Mouse (Mus musculus) spleen, postnatal 4 days (tissue): ENCODE data around the gene Tmco1.
A peak's percentile ranks its signal among the peaks of the same experiment; 100 is the strongest.

Source experiments
- DNase-seq, 2 experiments: peaks; one replicate each; pipeline ENCODE4 v3.0.0; 2022; ENCODE audit warnings: low spot score in 2 of 2

Tmco1 gene

DNA sequence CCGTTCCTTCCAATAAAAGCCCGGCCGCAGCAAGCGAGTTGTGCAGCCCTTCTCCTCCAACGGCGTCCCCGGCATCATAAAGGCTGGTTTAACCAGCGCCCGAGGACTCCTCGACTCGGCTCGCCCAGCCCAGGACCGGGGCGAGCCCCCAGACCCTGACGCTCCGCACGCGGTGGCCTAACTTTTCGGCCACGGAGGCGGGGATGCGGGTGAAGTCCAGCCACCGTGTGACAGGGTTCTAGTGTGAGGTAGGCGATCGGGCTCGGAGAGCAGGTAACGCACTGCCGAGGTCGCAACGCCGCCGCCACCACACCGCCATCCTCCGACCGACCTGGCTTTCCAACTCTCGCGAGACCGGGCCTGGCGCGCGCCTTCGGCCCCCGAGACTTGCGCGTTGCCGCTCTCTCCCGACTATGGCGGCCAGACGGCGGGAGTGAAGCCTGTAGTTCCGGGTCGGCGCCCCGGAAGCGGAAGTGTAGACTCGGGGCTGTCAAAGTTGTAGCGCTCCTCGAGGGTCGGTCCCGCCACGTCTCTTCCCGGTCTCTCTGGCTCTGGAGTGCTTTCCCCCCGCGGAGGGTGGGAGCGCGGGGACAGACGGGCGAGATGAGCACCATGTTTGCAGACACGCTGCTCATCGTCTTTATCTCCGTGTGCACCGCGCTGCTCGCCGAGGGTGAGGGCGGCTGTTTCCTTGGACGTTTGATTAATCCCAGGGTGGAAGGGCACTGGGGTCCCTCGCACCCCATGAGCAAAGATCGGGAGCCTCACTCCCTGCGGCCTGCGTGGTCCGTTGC is at the start of gene Tmco1:
Gene Tmco1 (plus strand): TSS at position 118 of the 794 bp plus-strand sequence.
- peak; percentile 98 to 99 for DNase-seq

DNA sequence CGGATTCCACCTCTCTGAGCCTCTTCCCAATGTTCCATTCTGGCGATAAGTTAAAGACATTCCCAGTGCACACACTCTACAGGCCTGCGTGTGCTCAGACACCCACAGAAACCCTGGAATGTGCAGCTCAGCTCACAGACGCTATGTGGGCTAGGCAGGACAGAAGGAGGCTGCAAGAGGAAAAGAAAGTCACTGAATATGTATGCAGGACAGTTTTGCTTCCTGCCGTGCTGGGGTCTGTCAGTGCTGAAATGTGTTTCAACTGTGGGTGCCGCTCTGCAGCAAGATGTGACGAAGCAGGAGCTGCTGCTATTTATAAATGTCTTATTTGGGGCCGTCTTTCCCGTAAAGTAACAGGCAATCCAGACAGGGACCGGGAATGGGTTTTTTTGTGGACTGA is 48.5 kb upstream of the Tmco1 start:
- no peak for DNase-seq

DNA sequence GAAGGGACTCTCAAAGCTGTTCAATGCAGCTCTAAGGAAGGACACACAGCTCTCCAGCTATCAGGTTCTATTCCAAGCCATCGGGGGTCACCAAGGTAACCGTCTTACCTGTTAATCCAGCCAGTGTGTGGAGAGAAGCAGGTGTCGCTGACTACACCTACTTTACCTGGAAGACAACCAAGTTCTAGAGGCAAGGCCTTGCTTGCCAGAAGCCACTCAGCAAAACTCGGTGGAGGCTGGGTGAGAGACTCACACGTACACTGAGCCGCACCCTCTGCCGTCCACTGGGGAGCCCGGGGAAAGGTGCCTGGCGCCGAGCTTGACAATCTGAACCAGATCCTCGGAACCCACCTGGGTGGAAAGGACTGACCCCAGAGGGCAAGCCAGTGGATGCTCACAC is 46.4 kb upstream of the Tmco1 start:
- no peak for DNase-seq

DNA sequence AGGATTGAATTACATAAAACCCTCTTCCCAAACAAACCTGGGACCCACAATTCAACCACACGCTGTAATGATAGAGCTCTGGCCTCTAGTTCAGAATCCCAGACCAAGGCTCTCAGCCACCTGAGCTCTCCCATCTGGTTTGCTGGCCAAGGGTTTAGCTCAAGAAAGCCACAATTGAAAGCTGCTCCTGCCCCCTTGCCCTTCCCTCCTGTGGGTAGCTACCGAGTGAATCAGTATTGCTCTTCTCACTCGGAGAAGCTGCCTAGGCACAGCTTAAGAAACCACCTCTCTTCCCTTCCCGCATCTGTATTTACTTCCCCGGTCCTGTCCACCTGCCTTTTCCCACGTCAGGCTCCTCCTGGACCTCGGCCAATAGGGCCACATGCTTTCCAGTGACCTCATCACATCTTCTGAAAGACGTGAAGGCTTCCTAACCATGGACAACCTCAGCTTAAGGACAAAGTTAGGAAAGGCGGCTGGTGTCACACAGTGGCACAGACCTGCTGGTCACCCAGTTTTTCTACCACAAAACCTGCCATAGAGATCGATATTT is 45.6 kb upstream of the Tmco1 start:
- no peak for DNase-seq

DNA sequence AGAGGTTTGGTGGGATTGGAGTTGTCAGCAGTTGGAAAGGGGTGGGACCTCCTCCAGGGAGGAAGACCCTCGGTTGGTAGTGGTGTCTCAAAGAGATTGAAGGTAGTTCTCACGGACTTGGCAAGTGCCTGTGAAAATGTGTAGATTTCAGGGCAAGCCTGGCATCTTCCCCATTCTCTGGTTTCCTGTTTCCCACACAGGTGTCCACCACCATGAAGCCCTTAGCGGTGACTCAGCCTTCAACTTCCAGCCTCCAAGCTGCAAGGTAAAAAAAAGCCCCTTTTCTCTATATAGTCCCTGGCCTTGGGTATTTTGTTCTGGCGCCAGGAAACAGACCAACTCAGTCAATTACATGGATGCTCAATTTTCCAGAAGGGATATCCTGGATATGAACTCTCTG is 42.8 kb upstream of the Tmco1 start:
- no peak for DNase-seq

DNA sequence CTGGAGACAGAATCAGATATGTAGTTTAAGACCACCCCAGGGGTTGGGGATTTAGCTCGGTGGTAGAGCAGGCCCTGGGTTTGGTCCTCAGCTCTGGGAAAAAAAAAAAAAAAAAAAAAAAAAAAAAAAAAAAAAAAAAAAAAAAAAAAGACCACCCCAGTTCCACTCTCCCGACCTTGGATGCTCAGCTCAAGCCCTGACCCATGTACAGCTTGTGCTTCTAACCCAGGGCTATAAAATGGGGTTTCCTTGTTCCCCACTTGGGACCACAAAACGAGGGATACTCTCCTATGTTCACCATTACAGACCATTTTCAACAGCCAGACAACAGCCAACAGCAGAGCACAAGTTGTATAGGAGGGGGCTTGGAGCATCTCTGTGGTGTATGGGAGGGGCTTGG is 41.5 kb upstream of the Tmco1 start:
- DNase-seq = no peak

DNA sequence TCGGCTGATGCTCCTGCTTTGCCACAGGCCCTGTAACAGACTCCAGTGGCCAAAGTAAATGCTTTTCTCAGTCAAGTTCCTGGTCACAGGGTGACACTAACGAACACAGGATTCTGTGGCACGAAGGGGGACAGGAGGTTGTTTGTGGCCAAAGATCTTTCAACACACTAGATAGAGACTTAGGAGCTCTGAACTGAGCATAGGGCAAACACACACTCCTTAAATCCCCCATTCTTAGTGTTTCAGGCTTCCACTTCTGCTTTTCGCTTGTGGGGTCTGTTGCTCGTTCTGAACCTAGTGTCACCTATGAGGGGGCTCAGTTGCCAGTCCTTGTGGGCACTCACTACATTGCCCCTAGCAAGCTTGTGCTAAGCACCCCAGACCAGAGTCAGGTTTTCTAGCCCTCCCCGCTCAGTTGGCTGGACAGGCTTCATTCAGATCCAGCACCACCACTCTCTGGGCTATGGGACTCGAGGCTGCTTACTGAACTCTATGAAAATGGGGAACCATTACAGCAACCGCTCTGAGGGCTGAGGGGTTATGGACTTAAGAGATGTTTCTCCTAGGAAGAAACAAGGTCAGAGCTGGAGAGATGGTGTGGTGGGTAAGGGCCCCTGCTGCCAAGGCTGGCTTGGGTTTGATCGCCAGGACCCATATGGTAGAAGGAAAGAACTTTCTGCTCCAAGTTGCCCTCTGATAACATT is 39.7 kb upstream of the Tmco1 start:
- DNase-seq = no peak

DNA sequence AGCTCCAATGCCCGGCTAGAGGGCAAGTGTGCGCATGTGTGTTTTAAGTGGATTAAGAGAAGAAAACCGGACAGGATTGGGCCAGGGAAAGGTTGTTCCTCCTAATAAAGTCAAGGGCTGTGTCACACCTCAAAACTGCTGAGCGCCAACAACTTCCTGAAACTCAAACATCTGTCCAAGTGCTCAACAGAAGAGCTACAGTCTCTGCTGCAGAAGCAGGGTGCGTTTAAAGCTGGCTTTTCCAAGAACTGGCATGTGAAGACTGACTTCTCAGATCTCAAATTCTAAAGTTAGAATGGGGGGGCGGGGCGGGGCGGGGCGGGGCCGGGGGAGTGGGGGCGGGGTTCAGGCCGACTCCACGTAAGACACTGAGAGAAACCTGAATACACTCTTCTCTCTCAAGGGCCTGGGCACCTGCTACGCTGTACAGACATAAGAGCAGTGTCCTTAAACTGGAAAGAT is 38.8 kb upstream of the Tmco1 start:
- DNase-seq = no peak

DNA sequence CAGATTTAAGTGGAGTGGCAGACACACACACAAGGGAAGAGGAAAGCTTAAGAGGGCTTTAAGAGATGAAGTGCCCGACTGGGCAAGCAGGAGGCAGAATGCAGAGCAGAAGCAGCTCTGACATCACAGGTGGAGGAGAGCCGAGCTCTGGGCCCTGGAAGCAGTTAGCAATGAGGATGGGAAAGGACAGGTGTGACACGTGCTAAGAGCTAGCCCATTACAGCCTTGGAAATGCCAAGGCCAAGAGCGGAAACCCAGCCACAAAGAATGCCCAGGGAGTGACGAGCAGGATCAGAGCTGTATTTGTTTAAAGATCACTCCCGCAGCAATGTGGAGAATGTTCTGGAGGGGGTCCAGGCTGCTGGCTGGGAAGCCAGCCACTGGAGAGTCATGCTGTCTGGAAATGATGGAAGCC is 38.3 kb upstream of the Tmco1 start:
- DNase-seq = no peak

DNA sequence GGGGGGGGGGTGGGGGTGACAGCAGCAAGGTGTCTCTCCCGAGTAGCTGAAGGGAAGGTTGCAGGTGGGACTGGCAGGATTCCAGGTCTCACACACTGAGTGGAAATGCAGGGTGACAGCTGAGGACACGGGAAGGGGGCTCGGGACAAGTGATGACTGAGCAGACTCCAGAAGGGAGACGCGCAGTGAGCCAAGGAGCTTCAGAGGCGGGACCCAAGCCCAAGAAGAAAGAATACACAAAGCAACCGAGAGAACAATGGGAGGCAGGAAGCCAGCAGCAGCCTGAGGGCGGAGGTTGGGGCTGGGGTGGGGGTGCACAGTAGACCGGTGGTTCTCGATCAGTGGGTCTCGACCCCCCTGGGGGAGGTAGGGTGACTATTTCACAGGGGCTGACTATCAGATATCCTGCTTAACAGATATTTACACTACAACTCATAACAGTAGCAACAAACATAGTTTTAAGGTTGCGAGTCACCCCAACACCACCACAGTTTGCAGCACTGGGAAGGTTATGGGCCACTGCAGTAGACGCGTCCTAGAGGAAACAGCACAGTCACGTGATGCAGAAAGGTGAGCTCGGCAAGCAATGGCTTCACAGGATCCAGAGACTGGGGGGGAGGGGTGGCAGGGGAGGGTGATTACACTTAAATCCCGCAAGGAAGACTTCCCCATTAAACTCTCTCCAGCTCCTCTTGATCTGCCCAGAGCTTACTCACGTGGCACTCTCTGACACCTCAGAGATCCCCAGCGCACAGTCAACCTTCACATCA is 37.7 kb upstream of the Tmco1 start:
- no peak for DNase-seq

DNA sequence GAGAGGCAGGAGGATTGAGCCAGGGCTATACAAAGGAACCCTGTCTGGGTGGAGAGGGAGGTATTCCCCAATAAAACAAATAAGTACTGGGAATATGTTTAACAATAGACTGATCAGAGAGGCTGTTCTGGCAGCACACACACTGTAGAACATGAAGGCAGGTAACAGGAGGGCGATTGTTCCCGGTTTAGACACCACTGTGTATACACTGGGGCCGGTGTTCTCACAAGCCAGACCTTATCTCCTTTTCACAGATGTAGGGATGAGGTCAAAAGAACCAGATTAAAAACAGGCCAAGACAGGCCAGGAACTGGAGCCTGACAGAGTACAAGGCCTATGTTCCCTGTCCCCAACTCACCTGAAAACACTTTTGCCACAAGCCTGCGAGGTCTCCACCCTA is 36.9 kb upstream of the Tmco1 start:
- DNase-seq = no peak

DNA sequence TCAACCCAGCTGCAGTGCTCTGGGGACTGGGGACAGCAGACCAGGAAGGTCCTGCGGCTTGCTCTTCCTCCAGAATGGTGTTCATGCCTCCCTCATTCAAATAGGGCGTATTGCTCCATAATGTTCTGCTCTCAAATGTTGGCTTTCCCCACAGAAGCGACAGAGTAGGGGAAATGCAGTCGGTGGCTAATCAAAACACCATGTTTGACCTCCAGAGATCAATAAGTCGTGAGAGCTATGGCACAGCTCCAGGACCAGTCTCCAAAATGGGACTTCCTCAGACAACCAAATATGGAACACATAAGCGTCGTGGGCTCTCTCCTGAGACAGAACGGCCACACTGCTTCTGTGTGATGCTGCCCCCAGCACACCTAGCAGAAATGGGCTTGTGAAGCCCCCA is 36.3 kb upstream of the Tmco1 start:
- no peak for DNase-seq

DNA sequence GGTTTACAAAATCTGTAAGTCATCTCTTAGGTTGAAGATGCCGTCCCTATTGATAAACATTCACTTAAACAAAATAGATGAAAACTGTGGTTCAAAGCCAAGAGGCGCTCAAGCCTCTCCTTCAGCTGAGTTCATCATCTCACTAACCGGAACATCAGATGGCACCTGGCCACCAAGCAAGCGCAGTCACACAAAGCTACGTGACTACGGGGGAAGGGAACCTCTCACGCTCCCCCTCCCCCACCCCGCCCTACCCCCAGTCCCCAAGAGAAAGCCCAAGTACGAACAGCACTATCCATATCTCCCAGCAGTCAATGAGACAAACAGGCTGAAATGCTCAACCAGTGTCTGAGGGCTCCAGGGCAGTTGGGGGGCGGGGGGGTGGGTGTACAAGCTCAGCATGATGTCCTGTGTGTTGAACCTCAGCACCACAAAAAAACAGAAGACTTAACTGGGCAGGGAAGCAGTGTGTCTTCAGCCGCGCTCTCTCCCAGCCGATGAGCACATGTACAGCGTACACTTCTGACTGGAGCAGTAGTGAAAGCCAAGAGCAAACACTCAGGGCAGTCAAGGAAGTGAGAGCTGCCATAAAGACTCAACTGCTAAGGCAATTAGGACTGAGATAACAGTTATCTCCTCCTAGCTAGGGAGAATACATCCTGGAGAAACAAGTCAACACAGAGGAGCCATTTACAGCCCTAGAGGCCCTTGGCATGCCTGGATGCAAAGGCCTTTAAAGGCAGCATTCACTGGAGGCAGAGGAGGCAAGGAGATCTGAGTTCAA is 34.6 kb upstream of the Tmco1 start:
- no peak for DNase-seq

DNA sequence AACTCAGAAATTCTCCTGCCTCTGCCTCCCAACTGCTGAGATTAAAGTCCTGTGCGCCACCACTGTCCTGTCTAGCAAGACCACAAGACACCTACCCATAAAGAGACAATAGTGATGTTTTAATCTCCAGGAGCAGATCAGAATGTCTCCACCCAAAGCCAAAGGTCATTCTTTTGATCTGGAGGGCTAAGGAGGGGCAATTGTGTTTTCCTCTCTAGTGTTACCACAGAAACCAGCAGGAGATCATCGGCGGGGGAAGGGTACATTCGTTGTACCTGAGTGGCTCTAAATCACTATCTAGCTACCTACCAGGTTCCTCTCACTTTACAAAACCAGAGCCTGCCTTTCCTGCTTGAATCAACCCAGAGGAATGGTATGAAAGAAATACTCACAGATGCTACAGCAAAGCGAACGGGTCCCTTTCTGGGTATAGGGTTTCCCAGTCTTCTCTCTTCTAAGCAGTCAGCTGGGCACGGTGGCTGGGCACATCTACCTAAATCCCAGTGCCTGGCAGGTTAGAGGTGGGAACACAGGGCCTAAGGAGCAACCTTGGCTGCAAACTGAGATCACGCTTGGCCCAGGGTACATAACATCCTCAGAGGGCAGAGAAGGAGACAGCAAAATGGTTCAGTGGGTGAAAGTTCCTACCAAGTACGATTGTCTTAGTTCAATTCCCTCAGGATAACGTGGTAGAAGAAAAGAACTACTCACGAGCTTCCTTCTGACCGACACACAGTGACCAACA is 33.4 kb upstream of the Tmco1 start:
- DNase-seq = no peak

DNA sequence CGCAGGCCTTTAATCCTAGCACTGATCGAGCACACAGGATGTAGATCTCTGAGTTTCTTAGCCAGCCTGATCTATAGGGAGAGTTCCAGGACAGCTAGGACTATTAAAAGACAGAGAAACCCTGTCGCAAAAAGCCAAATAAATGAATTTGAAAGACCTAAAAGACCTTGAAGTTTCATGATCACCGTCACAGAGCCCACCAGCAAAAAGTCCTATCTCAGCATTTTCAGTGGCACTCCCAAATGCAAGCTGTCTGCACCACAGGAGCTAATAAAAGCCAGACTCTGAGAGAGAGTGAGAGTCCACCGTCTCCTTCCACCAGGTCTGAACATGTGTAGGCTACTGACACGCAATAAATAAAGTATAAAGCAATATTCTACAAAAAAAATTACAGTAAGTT is 29.8 kb upstream of the Tmco1 start:
- DNase-seq = no peak

DNA sequence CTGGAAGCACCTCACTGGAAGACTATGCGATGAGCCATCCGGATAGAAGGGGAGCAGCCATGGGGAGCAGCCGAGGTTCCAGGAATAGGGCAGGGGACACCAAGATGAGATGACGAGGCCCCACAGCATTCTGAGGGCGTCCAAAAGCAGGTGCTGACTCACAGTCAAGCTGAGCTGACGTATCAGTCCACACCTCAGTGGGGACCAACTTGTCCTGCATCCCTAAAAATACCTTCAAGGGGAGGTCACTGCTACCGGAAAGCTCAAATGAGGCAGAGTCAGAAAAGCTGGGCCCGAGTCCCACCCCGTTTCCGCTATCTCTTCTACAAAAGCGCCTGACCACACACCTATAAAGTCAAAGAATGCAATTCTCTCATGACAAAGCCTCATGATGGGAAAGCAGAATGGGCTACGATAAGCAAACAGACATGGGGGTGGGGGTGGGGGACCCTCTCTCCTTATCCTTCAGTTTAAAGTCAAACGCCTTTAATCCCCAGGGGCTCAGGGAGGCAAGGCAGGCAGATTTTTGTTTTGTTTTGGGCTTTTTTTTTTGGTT is 28.9 kb upstream of the Tmco1 start:
- DNase-seq = no peak

DNA sequence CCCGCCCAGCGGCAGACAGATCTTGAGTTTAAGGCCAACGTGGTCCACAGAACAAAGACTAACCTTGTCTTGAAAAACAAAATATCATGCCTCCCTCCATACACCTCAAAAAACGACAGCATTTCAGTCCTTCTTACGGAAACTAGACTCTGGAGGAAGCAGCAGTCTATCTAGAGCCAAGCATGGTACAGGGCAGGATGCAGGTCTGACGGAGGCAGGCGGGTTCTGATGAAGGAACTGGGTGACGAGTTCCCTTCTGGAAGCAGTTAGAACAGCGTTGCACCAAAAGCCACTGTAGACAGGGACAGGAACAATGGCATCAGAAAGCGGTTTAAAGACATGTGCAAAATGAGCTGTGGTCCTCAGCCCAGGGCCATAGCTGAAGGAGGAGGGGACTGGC is 28.1 kb upstream of the Tmco1 start:
- DNase-seq = no peak

DNA sequence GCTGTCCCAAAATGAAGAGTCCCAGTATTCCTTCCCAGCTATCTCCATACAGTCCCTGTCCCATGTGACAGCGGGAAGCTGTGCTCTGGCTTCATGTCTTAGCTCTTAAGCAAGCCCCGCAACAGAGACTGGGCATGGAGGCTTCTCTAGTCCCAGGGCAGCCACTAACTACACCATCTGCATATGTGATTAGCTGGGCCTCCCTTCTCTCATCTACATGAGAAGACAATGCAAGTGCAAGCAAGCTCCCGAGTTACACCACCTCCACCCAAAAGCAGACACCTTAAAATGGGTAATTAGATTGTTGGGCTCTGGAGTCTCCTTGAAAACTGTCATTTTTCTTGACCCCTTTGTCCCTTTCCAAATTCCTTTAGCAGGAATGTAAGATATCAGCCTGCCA is 26.1 kb upstream of the Tmco1 start:
- DNase-seq = no peak

DNA sequence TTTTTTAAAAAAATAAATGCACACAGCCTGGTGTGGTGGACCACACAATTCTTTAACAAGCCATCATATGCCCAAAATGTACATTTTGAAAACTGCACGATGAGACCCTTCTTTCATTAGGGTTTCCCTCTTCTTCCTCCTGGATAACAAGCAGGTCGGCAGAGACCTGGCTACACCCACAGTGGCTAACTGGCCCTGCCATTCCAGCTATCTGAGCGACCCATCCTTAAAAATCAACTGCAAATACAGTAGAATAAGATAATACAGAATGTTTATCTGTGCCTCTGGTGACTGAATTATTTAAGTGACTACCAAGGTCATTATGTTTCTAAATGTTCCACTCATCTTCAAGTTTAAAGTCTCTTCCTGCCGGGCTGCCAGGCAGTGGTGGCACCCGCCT is 25.4 kb upstream of the Tmco1 start:
- no peak for DNase-seq

DNA sequence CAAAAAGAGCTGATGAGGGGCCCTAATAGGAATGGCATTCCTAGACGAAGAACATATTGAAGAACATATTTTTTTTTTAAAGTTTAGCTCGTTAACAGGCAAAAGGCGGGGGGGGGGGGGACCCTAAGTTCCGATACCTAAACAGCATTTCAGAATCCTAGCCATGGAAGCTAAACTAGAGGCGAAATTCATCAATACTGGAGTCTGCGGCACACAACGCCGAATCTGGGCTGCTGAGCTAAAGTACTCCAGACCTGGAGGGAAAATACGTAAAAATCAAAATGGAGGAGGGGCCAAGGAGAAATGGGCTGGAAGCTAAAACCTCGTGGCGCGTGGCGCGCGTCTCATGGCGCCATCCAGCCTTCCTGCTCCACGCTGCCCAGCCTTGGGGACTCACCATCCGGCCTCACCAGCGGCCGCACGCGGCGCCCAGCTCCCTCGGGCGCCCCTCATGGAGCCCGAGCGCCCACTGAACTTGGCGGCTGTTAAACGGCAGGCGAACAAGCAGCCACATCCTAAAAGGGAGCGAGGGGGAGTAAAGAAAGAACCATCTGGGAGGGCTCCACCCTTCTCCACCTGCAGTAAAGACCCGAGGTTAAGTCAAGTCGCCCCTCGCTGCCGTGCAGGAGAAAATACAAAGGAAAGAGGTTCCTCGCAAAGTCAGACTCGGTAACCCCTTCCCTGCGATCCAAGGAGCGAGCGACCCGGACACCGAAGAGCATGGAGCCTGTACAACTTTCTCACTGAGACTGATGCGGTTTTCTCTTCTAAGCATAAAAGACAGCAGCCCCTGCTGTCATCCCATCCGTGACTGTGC is 24.5 kb upstream of the Tmco1 start:
- DNase-seq = peak; percentile 47 to 81
